Mouse (Mus musculus) 3134 (cell line): ENCODE measurements around the gene Ces2f.
"Not testable (repeated sequence)": the region's sequence is repeated elsewhere in the genome, so short reads cannot be mapped to it uniquely, and the experiment has no call there.

Source experiments
- DNase-seq: peaks from one replicate; pipeline ENCODE4 v3.0.0-alpha.2; 2011; ENCODE audit warnings: low spot score; ENCODE audit not compliant: insufficient read length; ENCODE audit errors: extremely low read depth

Gene Ces2f

DNA sequence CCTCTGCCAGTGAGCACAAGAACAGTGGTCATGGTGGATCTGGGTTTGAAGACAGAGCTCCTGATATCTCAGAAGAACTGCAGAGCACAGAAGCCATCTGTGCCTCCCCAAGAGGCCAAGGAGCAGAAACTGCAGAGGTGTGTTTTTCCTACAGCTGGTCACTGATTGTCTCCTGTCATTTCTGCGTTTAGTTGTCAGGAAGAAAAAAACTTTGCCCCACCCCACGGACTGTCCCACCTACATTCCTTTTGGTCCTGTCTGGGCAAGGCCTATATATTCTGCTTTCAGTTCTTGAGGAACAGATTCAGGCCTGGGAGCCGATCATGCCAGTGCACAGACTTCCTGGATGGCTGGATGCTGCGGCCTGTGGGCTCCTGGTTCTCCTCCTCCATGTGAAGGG lies at the start of gene Ces2f:
Ces2f (plus strand) TSS at position 301 of the 400 bp plus-strand sequence.
- no peak for DNase-seq

- no peak for DNase-seq
Measured at GRCm38 (mm10) chr8:104901746-104902145, 45.4 kb upstream of the Ces2f start.

- no peak for DNase-seq
Measured at GRCm38 (mm10) chr8:104907111-104907510, 40.0 kb upstream of the Ces2f start.

DNA sequence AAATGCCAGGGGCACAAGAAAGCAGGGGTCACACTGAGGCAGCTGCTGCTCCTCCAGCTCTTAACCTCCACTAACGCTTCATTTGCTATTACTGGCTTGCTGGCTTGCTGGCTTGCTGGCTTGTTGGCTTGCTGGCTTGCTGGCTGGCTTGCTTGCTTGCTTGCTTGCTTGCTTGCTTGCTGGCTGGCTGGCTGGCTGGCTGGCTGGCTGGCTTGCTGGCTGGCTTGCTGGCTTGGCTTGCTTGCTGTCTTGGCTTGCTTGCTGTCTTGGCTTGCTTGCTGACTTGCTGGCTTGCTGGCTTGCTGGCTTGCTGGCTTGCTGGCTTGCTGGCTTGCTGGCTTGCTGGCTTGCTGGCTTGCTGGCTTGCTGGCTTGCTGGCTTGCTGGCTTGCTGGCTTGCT lies 38.1 kb upstream of the Ces2f start:
- not testable (repeated sequence) for DNase-seq

DNA sequence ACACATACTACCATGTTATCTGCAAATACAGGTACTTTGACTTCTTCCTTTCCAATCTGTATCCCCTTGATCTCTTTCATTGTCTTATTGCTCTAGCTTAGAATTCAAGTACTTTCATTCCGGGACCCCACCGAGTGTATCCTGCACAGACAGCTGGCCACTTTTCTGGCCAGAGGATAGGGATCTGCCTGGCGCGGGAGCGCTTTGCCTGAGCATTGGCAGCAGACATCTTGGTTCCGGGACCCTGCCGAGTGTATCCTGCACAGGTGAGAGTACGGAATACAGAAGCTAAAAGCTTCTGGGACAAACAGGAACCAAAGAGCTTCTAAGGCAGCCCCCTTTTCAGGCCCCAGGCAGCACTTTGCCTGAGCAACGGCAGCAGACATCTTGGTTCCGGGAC lies 37.5 kb upstream of the Ces2f start:
- not testable (repeated sequence) for DNase-seq

GRCm38 (mm10) chr8:104925972-104926596 lies 21.1 kb upstream of the Ces2f start, which contains the start of gene Ces2e:
Ces2e (plus strand) TSS chr8:104926260.
- no peak for DNase-seq

DNA sequence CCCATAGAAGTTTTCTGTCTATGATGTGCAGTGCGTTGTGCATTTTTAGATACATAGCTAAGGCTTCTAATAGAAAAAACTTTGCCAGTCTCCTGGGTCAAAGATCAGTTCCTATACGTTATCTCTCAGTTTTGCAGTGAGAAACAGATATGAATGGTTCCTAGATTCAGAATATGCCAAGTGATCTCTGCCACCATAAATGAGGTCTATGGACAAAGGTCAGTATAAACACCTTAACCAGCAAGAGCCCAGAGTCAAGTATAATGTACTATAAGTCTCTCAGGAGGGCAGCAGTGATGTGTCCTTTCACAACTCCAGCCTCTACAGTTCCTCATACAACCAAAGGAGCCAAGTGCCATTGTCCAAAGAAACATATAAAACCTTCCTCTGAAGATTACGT lies 19.9 kb upstream of the Ces2f start:
- DNase-seq = no peak

GRCm38 (mm10) chr8:104944665-104945064 lies 2.5 kb upstream of the Ces2f start:
- DNase-seq = no peak

DNA sequence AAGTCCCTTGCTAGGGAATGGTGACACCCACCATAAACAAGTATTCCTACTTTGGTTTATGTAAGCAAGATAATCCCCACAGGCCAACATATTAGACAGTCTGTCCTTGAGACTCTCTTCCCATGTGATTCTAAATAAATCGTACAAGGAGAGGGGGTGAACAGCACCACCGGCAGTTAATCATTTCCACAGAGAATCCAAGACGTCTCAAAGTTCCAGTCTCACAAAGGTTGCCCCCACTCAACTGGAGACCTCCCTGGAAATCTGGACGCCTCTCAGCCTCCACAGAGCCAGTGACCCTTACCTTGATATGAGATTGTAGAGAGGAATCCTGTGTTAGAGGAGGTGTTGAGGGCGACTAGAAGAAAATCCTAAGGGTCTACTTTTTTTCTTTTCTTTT lies 1.9 kb downstream of the Ces2f start:
- no peak for DNase-seq

DNA sequence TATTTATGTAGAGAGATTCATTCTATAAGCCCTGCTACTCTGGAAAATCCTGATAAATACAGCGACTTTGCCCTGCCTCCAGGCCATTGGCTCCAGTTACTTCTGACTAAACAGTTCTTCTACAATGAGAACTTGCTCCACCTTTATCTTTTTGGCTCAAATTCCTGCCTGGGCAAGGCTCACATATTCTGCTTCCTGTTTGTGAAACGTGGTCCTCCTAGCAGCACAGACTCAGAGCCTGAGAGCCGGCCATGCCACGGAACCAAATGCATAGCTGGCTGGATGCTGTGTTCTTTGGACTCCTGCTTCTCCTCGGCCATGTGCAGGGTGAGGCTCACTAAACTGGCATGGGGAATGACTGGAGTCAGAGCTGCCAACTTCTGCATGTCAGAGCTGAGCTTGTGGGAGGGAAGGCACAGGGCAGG lies 14.4 kb downstream of the Ces2f start, which contains the start of gene Ces2g:
Ces2g (plus strand) TSS at position 182 of the 425 bp plus-strand sequence.
- no peak for DNase-seq

GRCm38 (mm10) chr8:104962229-104962901 lies 15.2 kb downstream of the Ces2f start:
- DNase-seq = no peak

DNA sequence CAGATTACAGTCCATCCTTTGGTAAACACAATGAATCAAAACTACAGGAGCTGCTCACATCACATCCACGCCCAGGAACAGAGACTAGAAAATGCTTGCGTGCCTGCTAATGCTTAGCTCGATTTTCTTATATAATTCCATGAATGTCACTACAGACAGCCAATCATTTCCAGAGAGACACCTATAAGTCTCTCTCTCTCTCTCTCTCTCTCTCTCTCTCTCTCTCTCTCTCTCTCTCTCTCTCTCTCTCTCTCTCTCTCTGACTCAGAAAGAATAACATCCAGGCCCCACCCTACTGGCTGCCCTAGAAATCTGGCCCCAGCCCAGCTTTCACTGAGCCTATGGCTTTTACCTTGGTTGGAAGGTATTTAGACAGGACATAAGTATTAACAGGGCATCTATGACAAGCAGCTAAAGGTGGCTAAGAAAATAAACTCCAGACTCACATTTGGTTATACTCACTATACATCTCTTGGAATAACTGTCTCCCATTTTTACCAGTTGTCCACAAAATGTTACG lies 16.3 kb downstream of the Ces2f start:
- DNase-seq = no peak

GRCm38 (mm10) chr8:104984126-104984525 lies 37.0 kb downstream of the Ces2f start:
- DNase-seq = no peak

GRCm38 (mm10) chr8:104984942-104985341 lies 37.8 kb downstream of the Ces2f start:
- DNase-seq = no peak

DNA sequence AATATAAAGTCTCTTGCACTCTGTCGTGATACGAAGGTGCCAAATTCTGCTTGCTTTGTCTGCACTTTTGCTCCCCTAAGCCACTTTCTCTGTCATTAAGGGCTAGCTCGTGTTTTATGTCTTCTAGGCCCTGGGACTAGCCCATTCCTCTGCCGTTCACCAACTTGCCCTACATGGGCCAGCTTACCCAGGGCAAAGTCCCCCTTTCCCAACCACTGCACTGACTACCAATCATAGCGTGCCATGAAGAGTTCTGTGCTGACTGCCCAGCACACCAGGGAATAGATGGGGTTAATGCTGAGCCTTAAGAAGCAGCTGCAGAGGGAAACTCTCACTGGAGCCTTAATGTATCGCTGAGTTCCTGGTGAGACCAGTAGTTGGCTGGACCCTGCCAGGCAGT lies 51.0 kb downstream of the Ces2f start:
- no peak for DNase-seq

DNA sequence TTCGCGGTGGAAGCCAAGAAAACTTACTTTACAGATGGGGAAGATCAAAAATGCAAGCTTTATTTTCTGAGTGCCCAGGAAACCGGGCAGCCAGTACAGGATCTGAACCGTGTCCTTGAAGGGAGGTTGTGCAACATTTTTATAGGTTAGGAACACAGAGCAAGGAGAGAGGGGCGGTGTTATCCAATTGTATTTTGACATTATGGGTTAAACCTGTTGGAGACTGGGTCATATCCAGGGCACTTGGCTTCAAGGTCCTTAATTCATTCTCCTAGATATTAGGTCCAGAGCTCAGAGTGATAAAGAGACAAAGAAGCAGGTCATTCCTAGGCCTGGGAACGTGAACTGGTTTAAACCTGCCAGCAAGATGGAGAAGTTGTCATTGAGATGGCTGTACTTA lies 52.0 kb downstream of the Ces2f start:
- no peak for DNase-seq

DNA sequence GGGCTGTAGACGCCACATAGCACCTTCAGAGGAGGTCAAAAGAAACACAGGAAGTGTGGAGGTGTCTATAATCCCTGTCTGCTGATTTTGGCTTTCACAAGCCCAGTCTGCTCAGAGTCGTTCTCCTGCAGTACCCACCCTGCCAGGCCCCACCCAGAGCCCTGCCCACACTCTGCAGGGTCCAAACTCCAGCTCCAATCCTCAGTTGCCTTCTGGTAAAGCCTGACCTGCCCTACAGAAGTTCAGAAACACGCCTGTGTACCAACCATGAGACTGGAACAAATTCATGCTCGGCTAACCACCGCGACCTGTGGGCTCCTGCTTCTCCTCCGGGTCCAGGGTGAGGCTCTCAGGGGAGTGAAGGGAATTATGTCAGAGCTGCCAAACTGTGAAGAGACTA lies 53.4 kb downstream of the Ces2f start, which contains the start of gene Ces2h:
Ces2h (plus strand) TSS at position 268 of the 400 bp plus-strand sequence.
- DNase-seq = no peak
